Mouse (Mus musculus) retina, embryonic 14.5 days (tissue): ENCODE data around the gene Cdc42bpa.

Source experiments
- DNase-seq: peaks from one replicate; pipeline ENCODE4 v3.0.0-alpha.2; 2015; ENCODE audit warnings: low spot score

Gene Cdc42bpa

DNA sequence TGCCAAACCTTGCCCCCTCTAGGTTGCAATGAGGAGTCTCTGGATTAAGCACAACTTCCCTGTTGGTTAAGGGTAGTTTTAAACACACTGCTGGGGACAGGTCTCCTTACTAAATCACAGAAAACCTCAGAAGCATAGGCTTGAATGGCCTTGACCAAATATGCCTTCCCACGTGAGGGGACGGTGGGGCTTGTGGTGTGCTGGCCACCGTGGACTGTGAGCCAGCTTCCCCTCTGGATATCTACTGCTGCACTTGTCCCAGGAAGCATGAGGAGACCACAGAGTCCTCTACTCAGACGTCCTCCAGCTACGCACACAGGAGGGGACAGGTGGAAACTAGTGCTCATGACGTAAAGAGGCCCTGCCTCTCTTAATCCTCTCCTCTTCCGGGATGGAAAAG is 202.7 kb downstream of the Cdc42bpa start:
- DNase-seq: no peak

DNA sequence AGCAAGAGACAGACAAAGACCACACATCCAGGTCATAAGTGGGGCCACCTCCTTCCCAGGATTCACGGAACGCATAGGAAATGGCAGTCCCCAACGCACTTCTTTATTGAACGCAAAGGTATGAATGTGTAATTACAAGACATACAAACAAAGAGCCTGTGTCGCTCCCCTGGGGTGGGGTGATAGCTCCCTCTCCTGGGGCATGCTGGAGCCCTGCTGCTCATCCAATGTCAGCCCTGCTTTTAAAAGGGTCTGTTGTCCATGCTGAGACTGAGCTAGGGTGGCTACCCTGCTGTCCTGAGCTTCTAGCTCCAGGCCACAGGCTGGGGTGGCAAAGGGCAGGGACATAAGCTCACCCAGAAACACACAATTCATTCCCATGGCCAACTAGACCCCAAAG is 206.3 kb downstream of the Cdc42bpa start:
- DNase-seq: no peak

DNA sequence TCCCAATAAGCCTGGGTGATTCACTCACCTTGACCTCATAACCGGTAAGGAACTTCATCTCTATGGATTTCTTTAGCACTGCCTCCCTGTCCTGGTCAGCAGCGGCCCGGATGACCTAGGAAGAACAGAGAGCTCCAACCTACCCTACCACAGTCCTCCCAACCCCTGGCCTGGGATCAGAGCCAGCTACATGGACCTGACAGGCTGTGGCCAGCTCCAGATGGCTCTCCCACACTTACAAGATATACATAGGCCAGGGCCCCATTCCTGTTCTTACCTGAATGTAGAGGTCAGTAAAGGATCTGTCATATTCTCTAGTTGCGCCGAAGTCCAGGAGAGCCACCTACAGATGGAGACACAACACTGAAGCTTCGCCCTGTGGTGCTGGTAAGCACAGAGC is 208.0 kb downstream of the Cdc42bpa start:
- DNase-seq: no peak

DNA sequence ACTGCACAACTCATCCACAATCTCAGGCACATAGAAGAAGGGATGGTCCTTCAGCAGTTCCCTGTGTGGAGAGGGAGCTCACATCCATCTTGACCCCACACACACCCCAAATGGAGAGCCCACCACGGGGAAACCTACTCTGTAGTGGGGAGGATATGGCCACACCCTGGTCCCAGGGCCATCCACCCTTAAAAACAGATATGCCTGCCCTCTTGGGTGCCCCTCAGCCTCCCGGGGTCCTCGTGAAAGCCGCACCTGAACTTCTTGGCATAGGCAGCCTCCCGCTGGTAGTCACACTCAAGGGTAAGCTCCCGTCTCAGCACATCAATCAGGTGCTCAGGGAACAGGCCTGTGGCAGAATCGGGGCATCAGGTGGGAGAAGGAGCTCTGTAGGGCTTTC is 208.9 kb downstream of the Cdc42bpa start:
- no peak for DNase-seq

DNA sequence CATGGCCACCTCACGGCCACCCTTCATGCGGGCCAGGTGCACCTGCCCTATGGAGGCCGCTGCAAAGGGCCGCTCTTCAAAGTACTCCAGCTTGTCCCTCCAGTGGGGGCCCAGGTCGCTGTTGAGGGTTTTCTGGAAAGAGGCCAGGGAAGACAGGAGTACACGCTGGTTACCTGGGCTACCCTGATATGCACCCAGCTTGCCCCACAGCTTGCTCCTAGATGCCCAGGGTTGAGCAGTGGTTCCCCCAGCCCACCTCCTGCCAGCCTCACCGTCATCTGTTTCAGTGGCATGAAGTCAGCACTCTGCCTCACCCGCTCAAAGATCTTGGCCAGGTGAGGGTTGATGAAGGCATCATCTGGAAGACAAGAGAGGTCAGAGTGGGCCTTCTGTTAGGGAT is 209.8 kb downstream of the Cdc42bpa start:
- no peak for DNase-seq

DNA sequence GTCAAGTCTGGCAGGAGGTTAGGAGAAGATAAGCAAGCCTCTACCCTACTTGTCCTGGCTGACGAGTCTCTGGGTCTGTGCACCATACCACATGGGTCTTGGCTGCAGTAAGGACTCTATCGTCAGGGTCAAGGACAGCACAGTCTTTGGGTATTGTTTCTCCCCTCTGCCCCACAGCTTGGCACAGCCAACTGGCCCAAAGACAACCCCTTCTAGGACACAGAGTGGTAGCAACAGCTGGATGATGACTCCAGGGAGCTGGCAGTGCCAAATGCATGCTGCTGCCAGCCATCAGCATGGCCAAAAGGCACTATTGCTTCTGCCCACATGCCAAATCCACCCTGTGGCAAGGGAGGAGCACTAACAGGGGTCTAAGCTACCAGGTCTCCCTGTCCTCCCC is 211.6 kb downstream of the Cdc42bpa start:
- DNase-seq: no peak

DNA sequence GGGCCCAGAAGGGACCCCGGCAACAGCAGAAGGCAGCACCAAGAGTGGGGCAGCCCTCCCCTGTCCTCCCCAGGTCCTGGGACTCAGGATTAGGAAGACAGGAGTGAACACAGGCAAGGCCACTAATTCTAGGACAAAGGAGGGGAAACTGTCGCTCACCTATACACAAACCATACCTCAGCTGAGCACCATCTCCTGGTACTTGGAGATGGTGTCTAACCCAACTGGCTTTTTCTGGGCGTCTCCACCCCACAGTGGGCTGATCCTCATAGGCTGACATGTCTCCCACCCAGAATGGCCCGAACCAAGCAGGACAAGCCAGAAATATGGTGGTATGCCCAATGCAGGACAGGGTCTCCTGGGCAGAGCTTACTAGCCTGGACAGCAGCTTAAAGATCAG is 212.3 kb downstream of the Cdc42bpa start:
- DNase-seq: no peak

DNA sequence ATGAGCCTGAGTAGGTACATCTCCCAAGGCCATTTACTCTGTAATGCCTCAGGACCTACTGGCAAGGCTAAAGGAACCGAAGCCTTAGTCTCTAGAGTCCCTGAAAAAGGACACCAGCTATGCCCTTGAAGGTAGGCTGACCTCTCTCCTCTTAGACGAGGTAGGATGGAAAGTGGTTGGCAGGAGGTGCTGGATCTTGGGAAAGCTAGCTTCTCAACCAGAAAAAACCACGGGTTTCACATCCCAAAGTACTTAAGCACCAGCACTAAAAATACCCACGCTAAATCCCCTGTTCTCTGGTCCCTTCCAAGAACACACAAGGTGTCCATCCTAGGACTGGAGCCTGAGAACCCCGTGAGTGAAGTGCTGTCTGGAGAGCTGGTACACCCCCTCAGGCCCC is 212.7 kb downstream of the Cdc42bpa start:
- DNase-seq: no peak

DNA sequence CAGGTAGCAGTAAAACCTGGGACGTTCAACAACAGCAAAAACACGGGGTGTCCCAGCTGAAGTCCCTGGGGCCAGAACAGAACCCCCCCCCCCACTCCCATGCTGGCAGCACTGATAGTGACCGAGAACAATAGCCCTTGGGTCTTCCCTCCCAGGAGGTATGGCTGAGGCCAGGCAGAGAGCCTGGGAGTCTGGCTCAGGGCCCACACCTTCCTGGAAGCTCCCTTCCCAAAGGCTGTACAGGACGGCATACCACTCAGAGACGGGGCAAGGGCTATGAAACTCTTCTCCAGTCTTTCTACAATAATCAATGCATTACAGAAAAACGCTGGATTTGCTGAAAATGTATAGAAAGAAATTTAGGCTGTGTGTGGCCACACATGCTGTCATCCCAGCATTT is 214.4 kb downstream of the Cdc42bpa start:
- DNase-seq: no peak

DNA sequence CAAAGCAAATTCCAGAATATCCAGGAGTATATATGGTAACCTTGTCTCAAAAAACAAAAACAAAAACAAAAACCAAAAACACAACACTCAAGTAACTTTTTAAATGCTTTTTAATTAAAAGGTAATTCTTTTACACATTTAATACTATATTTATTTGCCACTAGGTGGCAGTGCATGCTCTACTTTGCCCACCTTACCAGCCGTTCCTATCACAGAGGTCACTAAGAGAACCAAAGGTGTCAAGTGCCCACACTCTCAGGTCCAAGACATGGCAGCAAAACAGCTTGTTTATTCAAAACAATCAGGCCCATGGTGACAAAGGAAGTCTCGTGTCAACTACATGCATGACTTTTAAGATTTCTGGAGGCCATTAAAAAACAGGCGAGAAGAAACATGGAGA is 214.9 kb downstream of the Cdc42bpa start:
- peak; percentile 76 for DNase-seq

DNA sequence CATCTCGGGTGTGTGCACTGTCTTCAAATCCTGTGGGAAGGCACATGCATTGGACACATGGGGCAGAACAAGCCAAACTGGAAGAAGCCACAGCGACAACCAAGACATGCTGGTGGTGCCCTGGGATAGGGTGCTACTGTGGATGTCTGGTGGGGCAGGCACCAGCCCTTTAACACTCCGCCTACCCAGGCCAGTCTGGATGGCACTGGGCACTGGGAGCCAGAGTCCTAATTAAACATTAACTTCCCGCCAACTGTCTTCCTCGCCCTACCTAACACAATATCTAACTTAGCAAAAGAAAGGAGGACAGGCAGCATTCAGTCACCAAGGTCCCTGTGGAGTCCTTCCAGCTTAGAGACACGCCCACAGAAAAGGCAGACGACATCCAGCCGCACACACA is 215.4 kb downstream of the Cdc42bpa start:
- no peak for DNase-seq

DNA sequence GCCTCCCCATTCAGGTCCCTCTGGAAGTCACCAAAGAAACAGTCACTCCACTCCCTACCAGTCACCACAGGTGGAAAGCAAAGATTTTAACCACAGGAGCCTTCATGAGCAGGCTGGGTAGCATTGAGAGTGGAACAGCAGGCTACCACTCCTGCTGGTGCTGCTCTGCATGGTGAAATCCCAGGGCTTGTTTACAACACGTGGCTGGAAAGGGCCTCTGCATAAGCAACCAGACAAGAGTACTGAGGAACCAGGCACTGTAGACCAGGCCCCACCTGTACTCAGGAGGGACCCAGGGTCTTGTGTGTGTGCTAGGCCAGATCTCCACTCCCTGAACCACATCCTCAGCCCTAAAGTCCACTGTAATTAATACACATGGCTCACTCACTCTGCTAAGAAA is 216.5 kb downstream of the Cdc42bpa start:
- DNase-seq: no peak

DNA sequence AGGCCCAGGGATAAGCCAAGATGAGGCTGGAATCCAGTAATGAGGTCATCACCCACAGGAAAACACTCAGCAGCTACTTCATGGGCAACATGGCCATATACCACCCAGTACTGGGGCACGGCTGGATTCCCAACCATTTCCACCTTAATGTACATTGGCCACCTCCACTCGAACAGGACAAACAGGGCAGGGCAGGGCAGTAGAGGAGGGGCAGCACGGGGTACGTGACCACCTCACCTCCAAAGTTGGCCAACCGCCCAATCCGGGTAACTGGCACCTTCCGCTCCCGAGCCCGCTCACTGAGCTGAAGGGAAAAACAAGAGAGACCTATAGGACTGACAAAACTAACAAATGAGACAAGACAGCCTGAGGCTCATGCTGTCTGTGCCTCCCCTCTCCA is 218.1 kb downstream of the Cdc42bpa start:
- DNase-seq: no peak

DNA sequence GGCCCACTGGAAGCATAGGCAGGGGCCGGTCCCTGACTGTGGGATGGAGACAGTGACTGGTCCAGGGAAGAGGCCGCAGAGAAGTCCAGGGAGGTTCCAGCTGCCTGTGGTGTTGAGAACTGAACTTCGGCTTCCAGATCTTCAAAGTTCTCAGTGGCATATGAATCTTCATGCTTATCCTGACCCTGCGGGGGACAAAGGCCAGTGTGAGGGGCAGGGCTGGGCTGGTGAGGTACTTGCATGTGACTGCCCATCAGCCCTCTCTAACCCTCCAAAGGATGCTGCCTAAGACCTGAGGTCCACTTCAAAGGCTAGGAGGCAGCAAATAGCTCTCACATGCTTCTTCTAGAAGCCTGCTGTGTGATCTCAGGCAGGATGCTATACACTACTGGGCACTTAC is 218.8 kb downstream of the Cdc42bpa start:
- DNase-seq: no peak

DNA sequence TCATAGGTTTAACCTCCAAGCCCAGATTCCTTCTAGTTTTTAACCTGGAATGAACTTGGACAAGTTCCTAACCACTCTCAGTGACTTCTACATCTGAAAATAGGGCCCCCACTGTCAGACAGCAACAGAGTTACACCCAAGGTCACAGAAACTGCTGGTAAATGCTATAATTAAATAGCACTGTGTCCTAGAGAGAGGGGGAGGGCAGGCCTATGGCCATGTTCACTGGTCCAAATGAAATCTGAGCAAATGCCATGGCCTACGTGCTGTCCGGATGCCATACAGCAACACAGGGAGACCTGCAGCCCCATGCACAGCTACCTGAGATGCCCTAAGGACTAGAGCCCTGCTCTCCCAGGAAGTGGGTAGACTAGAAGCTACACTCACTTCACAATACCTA is 219.6 kb downstream of the Cdc42bpa start:
- no peak for DNase-seq

DNA sequence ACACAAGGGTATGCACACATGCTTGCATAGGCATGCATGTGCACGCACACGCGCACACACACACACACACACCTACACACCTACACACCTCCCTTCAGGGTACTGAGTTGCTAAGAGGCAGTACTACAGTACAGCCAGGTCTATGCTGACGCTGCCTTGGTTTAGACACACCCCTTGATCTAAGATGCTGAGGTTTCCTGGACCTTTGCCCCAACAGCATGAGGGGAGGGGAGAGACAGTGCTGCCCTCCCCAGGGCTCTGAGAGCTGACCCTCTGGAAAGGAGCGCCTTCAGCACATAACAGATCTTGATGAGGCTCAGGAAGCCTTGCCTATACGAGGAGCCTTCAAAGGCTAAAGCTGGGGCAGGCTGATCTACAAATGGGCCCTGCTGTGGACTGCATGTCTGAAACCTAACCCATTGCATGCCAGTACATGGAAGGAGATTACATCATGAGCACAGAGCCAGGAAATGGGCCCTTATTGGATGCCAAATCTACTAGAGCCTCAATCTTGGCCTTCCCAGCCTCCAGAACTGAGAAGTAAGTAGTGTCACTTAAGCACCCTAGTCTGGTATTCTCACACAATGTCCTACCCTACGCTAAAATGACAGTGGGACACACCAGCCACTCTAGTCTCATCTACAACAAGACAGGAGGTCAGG is 221.2 kb downstream of the Cdc42bpa start:
- no peak for DNase-seq

DNA sequence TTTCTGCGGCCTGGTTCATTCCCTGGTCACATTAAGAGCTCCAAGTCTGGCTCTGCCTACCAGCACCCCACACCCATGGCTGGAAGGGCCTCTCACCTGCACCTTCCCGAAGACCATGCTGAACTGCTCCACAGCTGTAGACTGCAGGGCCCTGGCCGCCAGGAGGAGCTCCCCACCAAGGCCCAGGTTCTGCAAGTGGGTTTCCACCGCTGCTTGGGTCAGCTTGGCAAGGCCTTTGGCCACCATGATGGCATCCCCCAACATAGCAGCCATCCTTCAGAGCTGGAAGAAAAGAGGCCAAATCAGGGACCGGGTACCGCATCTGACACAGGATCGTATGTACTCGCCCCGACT is 221.7 kb downstream of the Cdc42bpa start:
- no peak for DNase-seq

DNA sequence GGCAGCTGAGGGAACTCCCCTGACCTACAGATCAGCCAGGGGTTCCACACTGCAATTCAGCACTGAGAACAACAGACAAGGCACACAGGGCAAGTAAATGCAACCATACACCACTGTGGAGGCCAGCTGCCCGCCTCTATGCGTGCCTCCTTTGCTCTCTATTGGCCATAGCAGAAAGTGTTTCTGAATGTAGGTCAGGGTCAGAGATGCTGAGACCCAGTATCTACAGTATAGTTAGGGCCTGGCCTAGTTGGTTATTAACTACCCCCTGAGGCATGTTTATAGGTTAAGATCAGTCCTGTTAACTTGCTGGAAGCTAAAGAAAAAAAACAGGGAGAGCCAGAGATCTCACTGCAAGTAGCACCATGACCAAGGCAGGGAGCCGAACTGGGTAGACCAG is 222.5 kb downstream of the Cdc42bpa start:
- DNase-seq: no peak

DNA sequence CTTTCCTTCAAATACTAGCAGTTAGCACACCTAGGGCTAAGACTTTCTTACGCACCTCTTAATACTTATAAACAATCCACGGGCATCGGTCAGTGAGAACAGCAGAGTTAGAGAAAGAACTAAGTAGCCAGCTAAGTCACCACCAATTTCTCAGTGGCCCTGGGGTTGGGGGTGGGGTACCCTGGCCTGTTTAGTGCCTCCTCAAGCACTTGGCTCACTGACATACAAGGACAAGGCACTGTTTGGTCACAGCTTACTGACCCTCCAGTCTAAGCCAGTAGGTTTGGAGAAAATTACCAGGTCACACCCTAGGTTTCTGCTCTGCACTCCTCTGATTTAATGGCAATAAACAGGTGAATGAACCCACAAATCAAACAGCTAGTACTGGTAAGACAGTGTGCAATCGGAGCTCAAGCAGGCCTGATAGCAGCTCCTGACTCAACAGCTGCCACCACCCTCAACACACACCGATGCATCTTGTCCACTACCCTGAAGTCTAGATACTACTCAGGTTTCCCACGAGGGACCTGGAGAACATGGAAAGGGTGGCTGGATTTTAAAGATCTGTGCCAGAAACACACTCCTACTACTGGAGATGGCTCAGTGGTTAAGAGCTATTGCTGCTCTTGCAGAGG is 223.4 kb downstream of the Cdc42bpa start:
- no peak for DNase-seq

DNA sequence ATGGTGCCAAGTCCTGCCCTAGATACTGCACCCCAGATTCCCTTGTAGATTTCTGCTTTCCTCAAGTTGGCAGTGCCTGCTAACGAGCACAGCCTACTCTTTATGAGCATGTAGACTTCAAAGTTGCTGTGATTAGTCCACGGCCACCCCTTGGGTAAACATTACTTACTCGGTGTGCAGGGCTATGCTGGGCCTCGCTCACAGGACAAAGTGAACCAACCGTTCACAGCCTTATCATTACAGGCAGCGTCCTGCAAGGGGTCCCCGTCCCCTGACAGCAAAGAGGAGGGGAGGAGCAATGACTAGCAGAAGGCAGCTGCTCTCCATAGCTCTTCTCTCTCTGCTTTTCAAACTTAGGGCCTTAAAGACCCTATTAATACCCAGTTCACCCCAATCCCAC is 224.5 kb downstream of the Cdc42bpa start:
- no peak for DNase-seq

DNA sequence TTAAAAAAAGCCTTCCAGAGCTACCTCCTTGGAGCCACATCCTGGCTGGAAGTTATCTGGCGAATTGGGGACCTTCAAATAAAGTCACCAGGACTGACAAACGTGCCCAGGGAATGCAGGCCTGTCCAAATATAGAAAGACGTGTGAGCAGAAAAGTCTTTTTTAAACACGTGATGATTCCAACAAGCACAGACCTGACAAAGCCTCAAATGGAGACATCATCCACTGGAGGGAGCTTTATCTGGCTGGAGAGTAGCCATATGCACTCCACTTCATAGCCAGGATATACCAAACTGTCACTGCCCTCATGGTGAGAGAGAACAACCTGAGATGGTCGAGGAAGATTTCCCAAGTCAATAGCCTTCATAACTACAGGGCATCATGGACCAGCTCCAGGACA is 225.6 kb downstream of the Cdc42bpa start:
- DNase-seq: no peak

DNA sequence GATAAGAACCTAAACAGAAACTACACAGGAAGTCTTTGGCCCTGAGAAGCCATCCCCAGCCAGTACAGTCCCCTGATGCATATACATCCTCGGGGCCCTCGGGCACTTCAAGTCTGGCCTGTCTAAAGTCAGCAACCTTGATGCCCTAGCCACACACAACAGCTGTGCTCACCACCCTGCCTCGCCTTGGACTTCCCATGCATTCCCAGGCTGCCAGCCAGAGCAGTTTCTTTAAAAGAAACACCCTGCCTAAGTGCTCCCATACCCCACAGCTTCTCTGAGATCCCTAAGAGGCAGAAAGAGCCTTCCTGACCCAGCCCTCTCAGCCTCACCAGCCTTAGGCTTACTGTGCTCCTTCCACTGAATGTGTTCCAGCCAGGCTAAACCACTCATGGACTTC is 226.1 kb downstream of the Cdc42bpa start:
- no peak for DNase-seq

DNA sequence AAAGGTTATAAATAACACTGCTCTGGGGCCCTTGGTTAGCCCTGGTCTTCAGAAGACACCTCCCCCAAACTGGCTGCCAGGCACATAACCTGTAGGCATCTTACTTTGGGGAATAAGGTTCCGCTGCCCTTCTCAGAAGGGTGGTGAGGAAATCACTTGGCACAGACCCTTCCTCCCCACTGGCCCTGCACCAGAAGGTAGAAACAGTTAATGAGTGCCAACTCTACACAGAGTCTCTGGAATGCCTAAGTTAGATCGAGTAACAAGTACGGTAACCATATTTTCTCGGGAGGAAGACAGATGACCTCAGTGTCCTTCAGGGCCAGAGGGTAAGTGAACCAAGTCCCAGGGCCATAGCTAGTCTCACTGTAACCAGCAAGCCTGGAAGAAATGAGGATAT is 228.7 kb downstream of the Cdc42bpa start:
- no peak for DNase-seq

DNA sequence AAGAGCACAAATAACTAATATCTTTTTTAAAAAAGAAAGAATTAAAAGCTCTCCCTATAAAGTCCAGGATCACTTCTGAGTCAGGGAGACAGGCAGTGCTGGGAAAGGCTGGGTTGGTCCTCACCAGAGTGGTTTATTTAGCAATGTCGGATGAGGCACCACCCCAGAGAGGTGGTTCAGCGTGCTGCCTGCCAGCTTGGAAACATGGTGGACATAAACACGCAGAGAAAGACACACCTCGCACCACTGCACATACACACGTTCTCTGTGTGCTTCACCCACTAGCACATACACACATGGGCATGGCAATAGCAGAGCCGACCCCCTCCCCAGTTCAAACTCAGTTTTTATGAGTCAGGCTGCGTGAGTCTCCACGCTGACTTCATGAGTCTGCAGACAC is 230.8 kb downstream of the Cdc42bpa start:
- DNase-seq: no peak
